Mouse (Mus musculus) left cerebral cortex, adult 8-10 months (tissue): ENCODE results near the gene Diablo. TPM values are rescaled to one million over a fixed set of nuclear protein-coding genes. Genes with fewer than 3 reads are reported as not detected.
A peak's percentile ranks its signal among the peaks of the same experiment; 100 is the strongest.

Source experiments
- DNase-seq, 2 experiments: peaks; one replicate each; pipeline ENCODE4 v3.0.0; 2022; ENCODE audit warnings: low spot score in 2 of 2
- microRNA-seq, 2 experiments: library from miRNA; unstranded; fragments of <30 nt; microRNA quantifications; one replicate each; pipeline ENCODE4 v1.2.0; 2022
- total RNA-seq, 4 experiments: library from RNA; stranded (reverse); gene quantifications; 2 replicates each; pipeline ENCODE4 v1.2.4; 2022

The Diablo gene
- total RNA-seq, 4 experiments from 2014 or later = 29.5 to 32.5 (median 31.8) TPM

DNA sequence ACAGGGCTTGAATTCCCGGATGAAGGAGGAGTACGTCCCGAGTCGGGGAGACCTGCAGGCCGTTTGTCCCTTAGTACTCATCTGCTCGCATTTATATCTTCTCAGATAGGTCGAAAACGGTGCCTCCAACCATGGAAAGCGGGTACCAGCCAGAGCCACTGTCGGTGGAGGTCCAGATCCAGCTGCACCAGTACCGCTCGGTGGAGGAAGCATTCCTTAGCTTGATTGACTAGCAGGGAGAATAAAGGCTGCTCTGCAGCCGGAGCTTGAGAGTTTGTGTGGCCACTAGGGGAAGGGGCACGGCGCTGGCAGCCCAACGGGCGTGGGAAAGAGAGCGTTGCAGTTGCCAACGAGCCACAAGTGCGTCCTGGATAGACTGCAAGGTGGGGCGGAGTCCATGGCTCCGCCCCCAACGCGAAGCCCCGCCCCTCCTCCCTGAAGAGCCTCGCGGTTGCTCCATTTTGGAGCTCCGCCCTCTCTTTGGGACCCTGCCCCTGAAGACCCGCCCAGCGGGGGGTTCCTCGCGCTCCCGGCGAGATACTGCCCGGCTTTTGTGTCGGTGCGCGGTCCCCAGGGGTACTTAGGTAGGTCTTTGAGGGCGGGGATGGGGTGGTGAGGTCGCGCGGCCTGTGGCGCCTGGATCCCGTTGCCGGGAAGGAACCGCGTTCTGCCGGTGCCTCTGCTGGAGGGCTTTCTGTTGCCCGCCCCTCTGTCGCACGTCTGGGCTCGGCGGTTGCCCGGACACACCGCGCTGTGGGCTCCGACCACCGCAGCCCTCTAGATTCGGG, 15.8 kb downstream of the Diablo start:
- DNase-seq = peak; percentile 54 to 75

GRCm38 (mm10) chr5:123501973-123502372, 22.0 kb downstream of the Diablo start:
- no peak for DNase-seq

GRCm38 (mm10) chr5:123499717-123500116, 24.3 kb downstream of the Diablo start:
- peak in 1 of 2 experiments; percentile 46 for DNase-seq

DNA sequence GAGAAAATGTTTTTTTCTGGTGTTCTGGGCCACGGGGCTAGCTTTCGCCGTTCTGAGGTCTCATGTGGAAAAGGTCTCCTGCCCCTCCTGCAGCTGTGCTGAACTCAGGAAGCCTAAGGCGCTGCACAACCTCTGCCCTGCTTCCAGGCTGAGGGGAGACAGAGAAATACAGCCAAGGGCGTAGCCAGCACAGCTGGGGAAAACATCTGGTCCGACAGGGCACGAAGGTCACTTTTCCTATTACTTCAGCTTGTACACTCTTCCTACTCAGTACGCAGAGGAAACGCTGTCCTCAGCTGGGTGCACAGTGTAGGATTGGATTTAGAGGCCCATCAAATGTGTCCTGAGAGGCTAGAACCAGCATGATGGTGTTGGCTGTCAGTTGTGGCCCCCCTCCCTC, 34.0 kb downstream of the Diablo start:
- DNase-seq = no peak

GRCm38 (mm10) chr5:123489112-123489785, 34.7 kb downstream of the Diablo start, which contains the start of the genes Lrrc43 and Il31:
TSS of gene Lrrc43 (plus strand) at chr5:123489305.
TSS of gene Il31 (minus strand) at chr5:123489489.
- DNase-seq = no peak

DNA sequence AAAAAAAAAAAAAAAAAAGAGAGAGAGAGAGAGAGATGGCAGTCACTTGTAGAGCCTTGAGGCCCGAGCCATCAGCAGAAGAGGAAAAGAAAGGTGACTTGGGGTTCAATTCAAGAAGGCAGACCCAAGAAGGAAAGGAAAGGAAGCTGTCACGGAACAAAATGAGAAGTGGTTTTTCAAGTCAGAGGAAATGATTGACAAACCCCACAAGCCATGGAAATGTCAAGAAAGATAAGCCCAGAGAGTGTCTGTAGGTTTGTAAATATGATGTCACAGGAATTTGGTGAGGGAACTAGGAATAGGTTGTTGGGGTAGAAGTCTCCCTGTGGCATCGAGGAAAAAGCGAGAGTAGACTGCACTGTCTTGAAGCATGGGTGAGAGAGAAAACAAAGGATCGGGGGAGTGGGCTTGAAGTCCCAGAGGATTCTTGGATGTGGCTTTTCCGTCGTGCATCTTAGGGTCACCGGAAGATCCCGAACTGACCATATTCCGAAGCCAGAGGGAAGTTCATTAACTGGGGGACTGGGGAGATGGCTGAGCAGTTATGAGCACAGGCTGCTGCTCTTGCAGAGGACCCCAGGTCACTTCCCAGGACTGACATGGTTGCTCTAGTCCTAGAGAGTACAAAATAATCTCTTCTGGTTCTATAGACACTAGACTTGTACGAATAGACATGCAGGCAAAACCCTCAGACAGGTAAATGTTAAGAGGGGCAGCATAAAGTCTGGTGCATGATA, 36.1 kb downstream of the Diablo start:
- no peak for DNase-seq

- DNase-seq = no peak
Measured at GRCm38 (mm10) chr5:123473817-123474216, 50.2 kb downstream of the Diablo start.

- DNase-seq = no peak
Measured at GRCm38 (mm10) chr5:123470784-123471400, 53.1 kb downstream of the Diablo start.

- no peak for DNase-seq
Measured at GRCm38 (mm10) chr5:123464638-123465037, 59.3 kb downstream of the Diablo start.

GRCm38 (mm10) chr5:123461420-123461819, 62.6 kb downstream of the Diablo start:
- no peak for DNase-seq

Small RNA genes lying within 50 kb of the gene (microRNA-seq; reads per million reads assigned to microRNA genes)
- gene Mir7647 = 0.84 to 1.8 reads per million in 2 experiments

Other genes starting within 250 kb of the Diablo start
- gene Bcl7a, start 180.3 kb downstream of the Diablo start, total RNA-seq = 10 to 100 TPM; 62.3 to 67.1 (median 64.6) TPM
- gene Mlxip, start 129.4 kb downstream of the Diablo start, total RNA-seq = 10 to 100 TPM; 12.7 to 16.3 (median 14.7) TPM
- gene Lrrc43, start 34.9 kb downstream of the Diablo start, total RNA-seq = under 1 TPM; 0.17 to 0.53 (median 0.39) TPM
- not detected for gene Il31, start 34.7 kb downstream of the Diablo start, total RNA-seq
- gene B3gnt4, start 13.7 kb downstream of the Diablo start, total RNA-seq = 1 to 10 TPM; 1.1 to 1.6 (median 1.4) TPM
- 1 to 10 TPM in 3 of 4 experiments, under 1 TPM in 1; 0.95 to 6.1 (median 5.2) TPM for gene Gm49027, start 1.3 kb upstream of the Diablo start, total RNA-seq
- gene Vps33a, start 48.9 kb upstream of the Diablo start, total RNA-seq = 100 to 1,000 TPM in 3 of 4 experiments, 10 to 100 TPM in 1; 91.1 to 105 (median 103) TPM
- gene Clip1, start 160.4 kb upstream of the Diablo start, total RNA-seq = 100 to 1,000 TPM; 113 to 125 (median 122) TPM
- 10 to 100 TPM; 30.4 to 48.8 (median 44.5) TPM for gene Zcchc8, start 196.9 kb upstream of the Diablo start, total RNA-seq
- 10 to 100 TPM; 66.7 to 90.2 (median 78.9) TPM for gene Rsrc2, start 225.2 kb upstream of the Diablo start, total RNA-seq
- 1 to 10 TPM in 1 of 4 experiments, under 1 TPM in 3; 0.48 to 1.4 (median 0.74) TPM for gene Kntc1, start 225.5 kb upstream of the Diablo start, total RNA-seq